Mouse (Mus musculus) right cerebral cortex, postnatal 14 days (tissue): ENCODE measurements around the gene Mms19.
A peak's percentile ranks its signal among the peaks of the same experiment; 100 is the strongest.

Experiments
- DNase-seq: peaks from one replicate; pipeline ENCODE4 v3.0.0; 2022

Gene Mms19

GRCm38 (mm10) chr19:41980819-41981594, at the start of gene Mms19:
Gene Mms19, minus strand, starts transcription at chr19:41981157.
- peak; percentile 97 for DNase-seq

- peak; percentile 77 for DNase-seq
Observed at GRCm38 (mm10) chr19:42026158-42026557, 45.2 kb upstream of the Mms19 start.

DNA sequence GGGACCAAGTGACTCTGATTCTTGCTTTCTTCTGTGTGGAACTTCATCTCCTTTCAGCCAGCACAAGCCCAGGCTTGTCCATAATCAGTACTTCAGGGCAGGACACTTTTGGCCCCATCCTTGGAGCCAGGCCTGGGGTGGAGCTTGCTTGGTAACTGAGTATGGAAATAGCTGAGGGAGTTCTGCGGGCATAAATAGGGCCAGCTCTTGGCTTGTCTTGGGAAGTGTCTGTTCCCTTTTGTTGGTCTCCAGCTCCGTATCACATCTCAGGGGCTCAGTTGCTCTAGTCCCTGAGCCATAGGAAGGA, 41.5 kb upstream of the Mms19 start:
- no peak for DNase-seq

DNA sequence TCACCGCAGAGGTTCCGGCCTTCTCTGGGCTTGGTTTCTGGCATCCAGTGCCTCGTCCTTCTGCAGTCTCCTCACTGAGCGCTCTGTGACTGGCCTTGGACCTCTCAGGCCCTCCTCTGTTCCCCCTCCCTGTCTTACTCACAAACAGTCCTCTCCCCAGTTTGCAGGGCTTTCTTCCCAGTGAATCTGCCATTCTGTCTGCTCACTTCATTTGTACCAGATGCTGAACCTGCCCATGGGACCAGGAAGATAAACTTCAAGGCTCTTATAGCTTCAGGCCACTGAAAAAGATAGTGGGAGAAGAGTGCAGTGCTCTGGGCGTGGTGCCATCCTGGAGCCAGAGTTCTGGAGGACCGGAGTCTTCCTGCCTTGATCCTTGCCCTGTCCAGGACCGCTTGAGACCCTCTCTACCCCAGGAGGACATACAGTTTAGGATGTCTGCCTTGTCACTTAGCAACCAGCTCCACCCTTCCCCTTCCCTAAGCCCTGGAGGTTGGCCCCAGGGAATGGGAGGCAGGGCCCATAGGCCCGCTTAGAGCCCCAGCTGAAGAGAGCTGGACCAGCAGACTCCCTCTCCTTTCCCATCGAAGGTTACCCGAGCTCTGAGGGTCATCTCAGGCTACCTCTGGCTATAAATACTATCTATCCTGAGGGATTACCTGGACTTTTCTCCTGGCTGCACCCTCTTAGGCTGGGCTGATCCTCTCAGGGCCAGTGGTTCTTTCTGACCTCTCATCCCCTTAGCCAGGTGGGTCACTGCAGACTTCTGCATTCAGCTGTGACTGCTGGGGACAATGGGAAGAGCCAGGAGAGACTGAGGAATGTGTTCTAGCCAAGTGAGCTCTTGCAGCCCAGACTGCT, 41.0 kb upstream of the Mms19 start:
- no peak for DNase-seq

- no peak for DNase-seq
Observed at GRCm38 (mm10) chr19:42019011-42019522, 38.1 kb upstream of the Mms19 start.

- DNase-seq, result peak; percentile 41
Observed at GRCm38 (mm10) chr19:42017399-42018247, 36.7 kb upstream of the Mms19 start.

DNA sequence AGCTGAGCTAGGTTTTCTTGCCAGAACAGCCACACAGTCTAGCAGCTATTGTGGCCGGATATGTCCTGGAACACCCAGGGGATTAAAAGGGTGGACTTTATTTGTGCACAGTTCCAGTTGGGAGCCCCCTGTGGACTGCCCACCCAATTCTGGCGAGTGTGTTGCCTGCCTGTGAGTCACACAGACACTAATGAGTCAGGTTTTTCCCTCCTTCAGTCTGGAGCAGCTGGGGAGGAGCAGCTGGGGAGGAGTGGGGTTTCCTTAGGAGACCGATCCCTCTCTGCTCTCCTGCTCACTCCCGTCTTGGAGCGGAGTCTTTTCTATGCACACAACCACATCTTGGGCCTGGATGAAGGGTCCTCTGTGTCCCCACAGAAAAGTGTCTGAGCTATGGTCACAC, 35.9 kb upstream of the Mms19 start:
- peak; percentile 40 for DNase-seq

- no peak for DNase-seq
Observed at GRCm38 (mm10) chr19:42016251-42016650, 35.3 kb upstream of the Mms19 start.

- no peak for DNase-seq
Observed at GRCm38 (mm10) chr19:42015001-42015400, 34.0 kb upstream of the Mms19 start.

- no peak for DNase-seq
Observed at GRCm38 (mm10) chr19:42014231-42014825, 33.4 kb upstream of the Mms19 start.

DNA sequence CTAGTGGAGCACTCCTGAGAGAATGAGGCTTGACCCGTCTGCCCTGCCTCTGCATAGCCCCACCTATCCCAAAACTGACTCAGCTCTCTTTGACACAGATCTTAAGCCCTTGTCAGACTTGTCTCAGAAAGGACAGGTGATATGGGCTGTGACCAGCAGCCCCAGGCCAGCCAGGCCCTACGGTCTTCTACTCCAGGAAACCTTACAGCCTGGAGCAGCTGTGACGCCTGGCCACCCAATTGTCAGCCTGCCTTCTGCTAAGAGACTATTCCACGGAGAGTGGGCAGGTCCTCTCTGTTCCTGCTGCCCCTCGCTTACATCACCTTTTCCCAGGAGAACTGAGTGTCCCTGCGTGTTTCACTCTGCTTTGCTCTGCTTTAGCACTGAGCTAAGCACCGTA, 30.2 kb upstream of the Mms19 start:
- no peak for DNase-seq

GRCm38 (mm10) chr19:42010436-42010835, 29.5 kb upstream of the Mms19 start:
- no peak for DNase-seq

DNA sequence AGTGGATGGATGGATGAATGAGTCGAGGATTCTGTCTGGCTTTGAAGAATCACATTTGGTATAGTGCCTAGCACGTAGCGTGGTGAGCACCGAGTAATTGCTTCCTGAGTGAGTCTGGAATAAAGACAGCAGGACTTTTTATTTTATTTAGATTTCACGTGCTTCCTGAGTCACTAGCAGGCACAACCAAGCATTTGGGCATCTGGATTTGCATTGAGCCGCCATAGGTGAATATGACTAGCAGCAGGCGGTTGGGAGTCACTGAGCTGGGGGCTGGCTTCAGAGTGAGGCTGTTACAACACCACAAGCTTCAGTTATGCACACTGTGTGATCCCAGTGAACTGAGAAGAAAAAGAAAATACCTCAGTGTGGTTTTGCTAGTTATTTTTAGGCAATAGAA, 28.1 kb upstream of the Mms19 start:
- no peak for DNase-seq

DNA sequence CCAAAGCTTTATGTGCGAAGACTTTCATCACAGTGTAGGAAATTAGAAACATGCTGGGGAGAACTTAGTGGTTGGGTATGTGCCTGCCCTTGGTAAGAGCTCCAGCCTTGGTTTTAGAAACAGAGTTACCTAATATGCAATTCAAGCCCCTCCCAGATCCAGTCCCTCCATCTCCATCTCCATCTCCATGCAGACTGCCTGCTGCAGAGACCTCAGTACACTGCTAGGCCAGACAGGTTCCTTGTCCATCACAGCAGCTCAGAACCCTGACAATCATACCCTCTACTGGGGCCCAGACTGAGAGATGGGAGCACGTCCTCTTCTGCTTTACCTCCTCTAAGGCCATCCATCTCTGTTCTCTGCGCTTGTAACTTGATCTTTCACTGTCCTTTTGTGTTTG, 27.6 kb upstream of the Mms19 start:
- no peak for DNase-seq

- no peak for DNase-seq
Observed at GRCm38 (mm10) chr19:42006568-42006967, 25.6 kb upstream of the Mms19 start.

DNA sequence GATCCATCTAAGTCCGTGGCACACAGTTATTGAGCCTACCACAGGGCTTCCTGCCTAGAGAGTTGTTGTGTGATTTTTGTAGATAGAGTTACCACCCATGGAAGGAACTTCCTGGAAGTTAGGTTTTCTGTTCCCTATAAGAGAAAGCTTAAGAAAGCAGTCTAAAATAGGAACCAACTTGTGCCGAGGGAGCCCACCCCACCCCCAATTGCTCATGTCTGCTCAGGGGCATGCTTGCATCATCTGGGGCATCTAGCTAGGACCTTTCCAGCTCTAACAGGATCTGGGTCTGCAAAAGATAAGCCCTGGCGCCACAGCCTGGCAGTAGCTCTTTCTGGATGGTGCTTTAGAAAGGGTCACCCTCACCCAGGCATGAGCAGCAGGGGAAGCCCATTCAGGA, 24.7 kb upstream of the Mms19 start:
- no peak for DNase-seq

GRCm38 (mm10) chr19:42004258-42004657, 23.3 kb upstream of the Mms19 start:
- DNase-seq, result no peak

- no peak for DNase-seq
Observed at GRCm38 (mm10) chr19:42001253-42001980, 20.5 kb upstream of the Mms19 start.

DNA sequence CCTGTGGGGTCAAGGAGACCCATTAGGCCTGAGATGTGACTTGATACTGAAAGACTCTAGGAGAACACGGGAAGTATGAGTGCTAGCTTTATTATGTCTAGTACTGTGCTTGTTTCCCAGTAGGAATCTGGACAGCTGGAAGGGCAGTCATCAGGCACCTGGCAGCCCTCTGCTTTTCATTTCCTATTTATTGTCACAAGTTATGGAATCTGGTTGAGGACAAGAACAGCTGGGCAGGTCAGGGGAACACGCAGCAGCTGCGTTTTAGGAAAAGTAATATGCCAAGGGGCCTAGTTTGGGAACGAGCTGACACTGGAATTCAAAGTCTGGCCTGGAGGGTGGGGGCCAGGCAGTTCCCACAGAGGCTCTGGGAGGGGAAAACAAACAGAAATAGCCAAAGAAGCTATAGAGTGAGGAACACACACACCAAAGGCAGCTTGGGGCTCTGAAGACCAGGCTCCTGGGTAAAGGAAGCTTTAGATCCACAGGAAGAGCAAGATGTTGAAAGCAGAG, 19.5 kb upstream of the Mms19 start:
- no peak for DNase-seq

DNA sequence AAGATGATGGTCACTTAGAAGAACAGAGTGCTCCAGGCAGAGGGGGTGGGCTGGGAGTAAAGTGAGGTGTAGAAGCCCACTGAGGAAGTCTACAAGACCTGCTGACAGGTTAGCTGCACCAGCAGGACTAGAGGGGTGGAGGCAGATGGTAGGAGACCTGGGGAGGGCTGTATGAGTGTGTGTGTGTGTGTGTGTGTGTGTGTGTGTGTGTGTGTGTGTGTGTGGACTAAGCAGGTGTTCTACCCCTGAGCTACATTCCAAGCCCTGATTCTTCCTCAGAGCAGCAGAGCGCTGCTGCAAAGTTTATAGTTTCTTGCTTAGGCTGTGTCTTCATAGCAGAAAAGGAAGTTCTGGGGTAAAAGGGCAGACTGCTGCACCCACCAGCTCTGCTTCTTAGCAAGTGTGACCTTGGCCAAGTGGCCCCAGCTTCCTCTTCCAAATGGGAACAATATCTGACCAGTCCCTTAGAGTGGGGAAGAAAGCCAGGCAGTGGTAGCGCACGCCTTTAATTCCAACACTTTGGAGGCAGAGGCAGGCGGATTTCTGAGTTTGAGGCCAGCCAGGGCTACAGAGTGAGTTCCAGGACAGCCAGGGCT, 18.8 kb upstream of the Mms19 start:
- DNase-seq, result no peak
